Mouse (Mus musculus): ENCODE measurements around the gene Olfr259. TPM values are rescaled to one million over a fixed set of nuclear protein-coding genes. Genes with fewer than 3 reads are reported as not detected.

Gene Olfr259
- polyA plus RNA-seq (2012; rRNA removed) = not detected in 2 replicates

GRCm38 (mm10) chr2:87114467-87114866, at the start of gene Olfr259:
Gene Olfr259 (minus strand): TSS chr2:87114567.

GRCm38 (mm10) chr2:87152524-87152923, 38.2 kb upstream of the Olfr259 start, which contains the start of gene Olfr1111:
Gene Olfr1111 (minus strand): TSS chr2:87152624.

GRCm38 (mm10) chr2:87140200-87140599, 25.8 kb upstream of the Olfr259 start, which contains the start of gene Olfr1110:
Gene Olfr1110 (minus strand): TSS chr2:87140300.

GRCm38 (mm10) chr2:87095908-87096307, 18.5 kb downstream of the Olfr259 start, which contains the start of gene Olfr1109:
Gene Olfr1109 (minus strand): TSS chr2:87096008.

GRCm38 (mm10) chr2:87075717-87076116, 38.6 kb downstream of the Olfr259 start, which contains the start of gene Olfr1107:
Gene Olfr1107 (minus strand): TSS chr2:87075817.

Other genes starting within 250 kb of the Olfr259 start
- gene Gm13723, start 239.8 kb downstream of the Olfr259 start, polyA plus RNA-seq (2012; rRNA removed) = not detected in 2 replicates
- gene Olfr1097, start 222.4 kb downstream of the Olfr259 start, polyA plus RNA-seq (2012; rRNA removed) = not detected in 2 replicates
- not detected in 2 replicates for gene Olfr1098, start 190.0 kb downstream of the Olfr259 start, polyA plus RNA-seq (2012; rRNA removed)
- gene Olfr1099, start 153.9 kb downstream of the Olfr259 start, polyA plus RNA-seq (2012; rRNA removed) = not detected in 2 replicates
- not detected in 2 replicates for gene Olfr1100, start 134.6 kb downstream of the Olfr259 start, polyA plus RNA-seq (2012; rRNA removed)
- not detected in 2 replicates for gene Olfr1101, start 123.3 kb downstream of the Olfr259 start, polyA plus RNA-seq (2012; rRNA removed)
- not detected in 2 replicates for gene Olfr1102, start 116.2 kb downstream of the Olfr259 start, polyA plus RNA-seq (2012; rRNA removed)
- gene Olfr1104, start 87.5 kb downstream of the Olfr259 start, polyA plus RNA-seq (2012; rRNA removed) = not detected in 2 replicates
- gene Olfr1105, start 78.0 kb downstream of the Olfr259 start, polyA plus RNA-seq (2012; rRNA removed) = not detected in 2 replicates
- gene Olfr1106, start 62.3 kb downstream of the Olfr259 start, polyA plus RNA-seq (2012; rRNA removed) = not detected in 2 replicates
- not detected in 2 replicates for gene Olfr1107, start 38.8 kb downstream of the Olfr259 start, polyA plus RNA-seq (2012; rRNA removed)
- not detected in 2 replicates for gene Olfr1109, start 18.6 kb downstream of the Olfr259 start, polyA plus RNA-seq (2012; rRNA removed)
- not detected in 2 replicates for gene Olfr1110, start 25.7 kb upstream of the Olfr259 start, polyA plus RNA-seq (2012; rRNA removed)
- gene Olfr1111, start 38.1 kb upstream of the Olfr259 start, polyA plus RNA-seq (2012; rRNA removed) = not detected in 2 replicates
- not detected in 2 replicates for gene Olfr1112, start 73.2 kb upstream of the Olfr259 start, polyA plus RNA-seq (2012; rRNA removed)
- not detected in 2 replicates for gene Olfr1113, start 94.4 kb upstream of the Olfr259 start, polyA plus RNA-seq (2012; rRNA removed)
- not detected in 2 replicates for gene Olfr1115, start 133.4 kb upstream of the Olfr259 start, polyA plus RNA-seq (2012; rRNA removed)
- not detected in 2 replicates for gene Olfr1116, start 153.0 kb upstream of the Olfr259 start, polyA plus RNA-seq (2012; rRNA removed)
- gene Olfr1118, start 193.0 kb upstream of the Olfr259 start, polyA plus RNA-seq (2012; rRNA removed) = not detected in 2 replicates
- gene Olfr1120, start 240.2 kb upstream of the Olfr259 start, polyA plus RNA-seq (2012; rRNA removed) = not detected in 2 replicates

All from liver, embryonic 14 days (tissue).